Mouse (Mus musculus) embryonic facial prominence, embryonic 12.5 days (tissue): ENCODE measurements around the gene Fcnb. TPM values are rescaled to one million over a fixed set of nuclear protein-coding genes. Genes with fewer than 3 reads are reported as not detected.
A peak's percentile ranks its signal among the peaks of the same experiment; 100 is the strongest.

Source experiments
- ATAC-seq: fragments of 200-750 bp; cut with Nextera tagmentation; 2 replicates; pipeline ENCODE4 v1.8.0; 2017; ENCODE audit not compliant: insufficient number of reproducible peaks, insufficient read depth, low FRiP score, low TSS enrichment
- H3K27ac ChIP-seq: fragments of 300-500 bp; sonication (generic); 2 replicates; pipeline ENCODE4 v1.5.1; 2016; ENCODE audit warnings: mild to moderate bottlenecking
- H3K27me3 ChIP-seq: fragments of 300-500 bp; sonication (generic); 2 replicates; pipeline ENCODE4 v1.6.1; 2016; ENCODE audit warnings: mild to moderate bottlenecking, moderate library complexity
- H3K36me3 ChIP-seq: fragments of 300-500 bp; sonication (generic); 2 replicates; pipeline ENCODE4 v1.6.1; 2016; ENCODE audit warnings: mild to moderate bottlenecking
- H3K4me1 ChIP-seq: fragments of 300-500 bp; sonication (generic); 2 replicates; pipeline ENCODE4 v1.6.1; 2016
- H3K4me2 ChIP-seq: fragments of 300-500 bp; sonication (generic); replicated peaks from 2 replicates; pipeline ENCODE4 v1.6.1; 2016; ENCODE audit warnings: mild to moderate bottlenecking, moderate library complexity
- H3K4me3 ChIP-seq: fragments of 300-500 bp; sonication (generic); 2 replicates; pipeline ENCODE4 v1.5.1; 2016; ENCODE audit warnings: mild to moderate bottlenecking
- H3K9ac ChIP-seq: fragments of 300-500 bp; sonication (generic); 2 replicates; pipeline ENCODE4 v1.6.1; 2016; ENCODE audit warnings: mild to moderate bottlenecking, moderate library complexity
- H3K9me3 ChIP-seq: fragments of 300-500 bp; sonication (generic); 2 replicates; pipeline ENCODE4 v1.6.1; 2016; ENCODE audit warnings: mild to moderate bottlenecking, moderate library complexity
- WGBS: fragments of 180-500 bp; shearing (Covaris S2); methylation state at CpG from one replicate; pipeline ENCODE4 v1.1.7; 2016; 5-methylcytosine and 5-hydroxymethylcytosine counted together
- polyA plus RNA-seq: library from polyadenylated mRNA; unstranded; fragments of >200 nt; fragmentation: Nextera tagmentation; extraction: Ambion mirVana; gene quantifications from 2 replicates; pipeline ENCODE4 v1.2.1, GENCODE M21; 2016

Fcnb gene
- polyA plus RNA-seq, 1 experiment from 2014 or later: not detected

DNA sequence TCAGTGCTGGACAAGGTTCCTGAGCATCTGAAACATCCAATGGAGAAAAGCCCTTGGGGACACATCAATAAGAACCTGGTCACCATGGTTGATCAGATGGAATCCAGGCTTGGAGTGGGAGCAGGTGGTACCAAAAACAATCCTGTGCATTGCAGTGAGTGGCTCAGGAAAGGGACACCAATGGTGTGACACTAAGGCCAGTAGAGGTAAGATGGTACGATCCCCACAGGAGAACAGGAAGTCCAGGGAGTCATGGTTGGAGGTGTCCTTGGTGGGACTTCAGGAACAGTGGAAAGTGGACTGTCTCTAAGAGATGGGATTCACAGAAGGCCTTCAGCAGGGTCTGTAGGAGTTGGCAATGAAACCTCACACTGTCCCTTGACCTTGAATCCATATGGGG is 44.2 kb downstream of the Fcnb start:
- Histone ChIP-seq H3K36me3 (peaks cover 37% of the 10 kb centered on the region), H3K9ac (no peak overlapping the region), H3K4me2 (no peak overlapping the region), H3K9me3 (no peaks in the 10 kb centered on the region), H3K4me3 (no peak overlapping the region), H3K4me1 (no peaks in the 10 kb centered on the region), H3K27ac (no peak overlapping the region), H3K27me3 (no peaks in the 10 kb centered on the region)
- no peak for ATAC-seq
- 89% methylated on average over 1 of the region's 1 CpGs for WGBS

GRCm38 (mm10) chr2:28039647-28040325 is 44.9 kb downstream of the Fcnb start:
- WGBS: 91% methylated on average over 10 of the region's 10 CpGs
- Histone ChIP-seq H3K9ac (no peak overlapping the region), H3K36me3 (peaks cover 44% of the 10 kb centered on the region), H3K9me3 (no peaks in the 10 kb centered on the region), H3K4me1 (no peaks in the 10 kb centered on the region), H3K4me2 (no peak overlapping the region), H3K27ac (no peak overlapping the region), H3K27me3 (no peaks in the 10 kb centered on the region), H3K4me3 (no peak overlapping the region)
- no peak for ATAC-seq

GRCm38 (mm10) chr2:28038391-28039096 is 46.1 kb downstream of the Fcnb start:
- 86% methylated on average over 14 of the region's 14 CpGs for WGBS
- no peak overlapping the region for H3K9ac ChIP-seq
- no peak overlapping the region for H3K27ac ChIP-seq
- ATAC-seq: no peak
- H3K27me3 ChIP-seq: no peaks in the 10 kb centered on the region
- H3K9me3 ChIP-seq: no peaks in the 10 kb centered on the region
- H3K36me3 ChIP-seq: peaks cover 56% of the 10 kb centered on the region
- no peaks in the 10 kb centered on the region for H3K4me1 ChIP-seq
- no peak overlapping the region for H3K4me3 ChIP-seq
- no peak overlapping the region for H3K4me2 ChIP-seq

DNA sequence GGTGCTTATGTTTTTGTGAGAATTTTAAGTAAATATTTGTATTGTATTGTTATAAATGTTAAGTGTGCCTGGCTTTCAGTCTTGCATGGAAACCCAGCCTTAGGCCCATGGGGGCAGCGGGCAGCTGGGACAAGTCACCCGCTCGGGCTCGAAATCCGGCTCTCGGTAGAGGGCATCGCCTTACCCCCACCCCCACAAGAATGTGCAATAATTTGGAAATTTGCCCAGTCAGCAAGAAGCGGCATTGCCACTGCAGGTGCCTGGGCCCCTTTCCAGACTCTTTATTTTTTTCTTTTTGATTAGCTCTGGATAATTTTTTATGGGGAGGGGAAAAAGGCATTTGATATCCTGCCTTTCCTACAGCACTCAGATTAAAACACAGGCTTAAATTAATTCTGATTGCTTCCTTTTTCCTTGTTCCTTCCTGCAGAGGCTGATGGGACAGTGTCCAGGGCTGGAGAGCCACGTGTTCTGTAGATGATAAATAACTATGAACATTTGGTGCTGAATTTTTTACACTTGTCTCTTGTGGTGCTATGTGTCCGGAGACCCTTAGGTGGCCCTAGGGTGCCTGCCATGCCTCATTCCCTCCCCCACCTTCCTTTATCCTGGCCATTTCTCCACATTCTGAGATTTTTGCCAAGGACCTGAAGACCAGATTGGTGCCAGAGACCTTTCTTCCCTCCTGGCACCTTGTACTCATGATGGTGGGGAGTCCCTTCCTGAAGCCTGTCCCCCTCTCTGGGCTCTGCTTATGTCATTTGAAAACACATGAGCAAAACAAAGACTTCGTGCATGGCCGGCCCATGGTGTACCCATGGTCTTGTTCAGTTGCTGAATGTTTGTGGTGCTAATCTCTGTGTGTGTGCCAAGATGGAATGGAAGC is 46.9 kb downstream of the Fcnb start:
- H3K27ac ChIP-seq: no peak overlapping the region
- no peak for ATAC-seq
- H3K27me3 ChIP-seq: no peaks in the 10 kb centered on the region
- H3K4me1 ChIP-seq: no peaks in the 10 kb centered on the region
- H3K36me3 ChIP-seq: peaks cover 63% of the 10 kb centered on the region
- H3K4me2 ChIP-seq: no peak overlapping the region
- H3K9ac ChIP-seq: no peak overlapping the region
- 77% methylated on average over 12 of the region's 12 CpGs for WGBS
- no peak overlapping the region for H3K4me3 ChIP-seq
- no peaks in the 10 kb centered on the region for H3K9me3 ChIP-seq

DNA sequence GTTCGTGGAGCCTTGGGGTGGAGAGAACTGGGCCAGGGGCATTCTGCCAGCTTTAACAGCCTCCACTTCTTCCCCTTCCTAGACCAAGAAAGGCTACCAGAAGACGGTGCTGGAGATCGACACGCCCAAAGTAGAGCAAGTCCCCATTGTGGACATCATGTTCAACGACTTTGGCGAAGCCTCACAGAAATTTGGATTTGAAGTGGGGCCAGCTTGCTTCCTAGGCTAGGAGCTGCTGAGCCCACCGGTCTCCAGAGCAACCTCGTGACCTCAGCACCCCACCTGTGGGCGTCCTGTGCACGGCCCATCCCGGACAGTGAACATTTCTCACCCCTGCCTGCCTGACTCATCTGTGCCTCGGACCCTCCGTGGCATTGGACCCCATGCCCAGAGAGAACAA is 47.9 kb downstream of the Fcnb start:
- 92% methylated on average over 13 of the region's 13 CpGs for WGBS
- no peak overlapping the region for H3K27ac ChIP-seq
- ATAC-seq: 0 out of 2 replicates have a peak, but pooled peaks have one; percentile 24
- H3K9me3 ChIP-seq: no peaks in the 10 kb centered on the region
- no peak overlapping the region for H3K4me3 ChIP-seq
- H3K4me2 ChIP-seq: no peak overlapping the region
- H3K27me3 ChIP-seq: no peaks in the 10 kb centered on the region
- H3K4me1 ChIP-seq: no peaks in the 10 kb centered on the region
- H3K9ac ChIP-seq: no peak overlapping the region
- peaks cover 72% of the 10 kb centered on the region for H3K36me3 ChIP-seq

GRCm38 (mm10) chr2:28034011-28034710 is 50.5 kb downstream of the Fcnb start:
- no peak for ATAC-seq
- no peak overlapping the region for H3K4me2 ChIP-seq
- H3K36me3 ChIP-seq: peaks cover 91% of the 10 kb centered on the region
- no peak overlapping the region for H3K27ac ChIP-seq
- no peaks in the 10 kb centered on the region for H3K4me1 ChIP-seq
- no peaks in the 10 kb centered on the region for H3K9me3 ChIP-seq
- WGBS: 84% methylated on average over 13 of the region's 13 CpGs
- H3K4me3 ChIP-seq: no peak overlapping the region
- H3K9ac ChIP-seq: no peak overlapping the region
- no peaks in the 10 kb centered on the region for H3K27me3 ChIP-seq

DNA sequence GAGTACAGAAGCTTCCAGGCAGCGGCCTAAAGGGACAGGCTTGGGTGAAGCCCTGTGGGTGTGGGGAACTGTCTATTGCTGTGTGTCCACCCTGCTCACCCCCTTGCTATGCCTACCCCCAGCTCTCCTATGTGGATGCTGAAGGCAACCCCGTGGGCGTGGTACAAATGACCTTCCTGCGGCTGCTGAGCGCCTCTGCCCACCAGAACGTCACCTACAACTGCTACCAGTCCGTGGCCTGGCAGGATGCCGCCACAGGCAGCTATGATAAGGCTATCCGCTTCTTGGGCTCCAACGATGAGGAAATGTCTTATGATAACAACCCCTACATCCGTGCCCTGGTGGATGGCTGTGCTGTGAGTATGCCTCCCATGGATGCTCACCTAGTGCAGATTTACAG is 52.2 kb downstream of the Fcnb start:
- 90% methylated on average over 11 of the region's 11 CpGs for WGBS
- no peaks in the 10 kb centered on the region for H3K9me3 ChIP-seq
- no peak overlapping the region for H3K27ac ChIP-seq
- H3K4me2 ChIP-seq: no peak overlapping the region
- no peak for ATAC-seq
- H3K4me3 ChIP-seq: no peak overlapping the region
- no peaks in the 10 kb centered on the region for H3K27me3 ChIP-seq
- H3K36me3 ChIP-seq: peaks cover 97% of the 10 kb centered on the region
- no peaks in the 10 kb centered on the region for H3K4me1 ChIP-seq
- no peak overlapping the region for H3K9ac ChIP-seq

DNA sequence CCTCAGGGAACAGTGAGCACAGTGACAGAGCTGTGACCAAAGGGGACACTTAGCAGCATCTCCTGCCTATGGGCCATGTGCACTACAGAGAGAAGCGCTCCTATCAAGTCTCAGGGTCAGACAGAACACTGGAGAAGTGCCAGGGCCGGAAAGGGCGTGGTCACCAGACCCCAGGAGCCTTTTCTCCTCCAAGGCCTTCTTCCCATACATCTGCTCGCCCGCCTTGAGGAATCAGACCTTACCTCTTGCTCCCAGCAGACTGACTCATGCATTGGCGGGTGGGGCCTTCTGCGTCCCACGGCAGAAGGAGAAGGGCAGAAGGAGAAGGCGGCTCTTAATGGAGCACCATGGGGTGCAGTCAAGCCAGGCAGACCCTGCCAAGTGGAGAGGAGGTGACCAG is 52.8 kb downstream of the Fcnb start:
- Histone ChIP-seq H3K4me3 (no peak overlapping the region), H3K27me3 (no peaks in the 10 kb centered on the region), H3K4me2 (no peak overlapping the region), H3K27ac (no peak overlapping the region), H3K9ac (no peak overlapping the region), H3K9me3 (no peaks in the 10 kb centered on the region), H3K36me3 (peaks cover 97% of the 10 kb centered on the region), H3K4me1 (no peaks in the 10 kb centered on the region)
- 91% methylated on average over 9 of the region's 9 CpGs for WGBS
- no peak for ATAC-seq

Other genes with a start within 250 kb of the Fcnb start
- 79.0 and 82.1 TPM in 2 replicates for gene Col5a1, start 198.5 kb downstream of the Fcnb start, polyA plus RNA-seq
- gene Olfm1, start 108.1 kb upstream of the Fcnb start, polyA plus RNA-seq: 34.5 and 36.8 TPM in 2 replicates